Mouse (Mus musculus): ENCODE results near the gene Mknk2. TPM values are rescaled to one million over a fixed set of nuclear protein-coding genes. Genes with fewer than 3 reads are reported as not detected.
A peak's percentile ranks its signal among the peaks of the same experiment; 100 is the strongest.

Mknk2 gene
- polyA plus RNA-seq, 1 experiment from 2014 or later = 56.2 TPM

DNA sequence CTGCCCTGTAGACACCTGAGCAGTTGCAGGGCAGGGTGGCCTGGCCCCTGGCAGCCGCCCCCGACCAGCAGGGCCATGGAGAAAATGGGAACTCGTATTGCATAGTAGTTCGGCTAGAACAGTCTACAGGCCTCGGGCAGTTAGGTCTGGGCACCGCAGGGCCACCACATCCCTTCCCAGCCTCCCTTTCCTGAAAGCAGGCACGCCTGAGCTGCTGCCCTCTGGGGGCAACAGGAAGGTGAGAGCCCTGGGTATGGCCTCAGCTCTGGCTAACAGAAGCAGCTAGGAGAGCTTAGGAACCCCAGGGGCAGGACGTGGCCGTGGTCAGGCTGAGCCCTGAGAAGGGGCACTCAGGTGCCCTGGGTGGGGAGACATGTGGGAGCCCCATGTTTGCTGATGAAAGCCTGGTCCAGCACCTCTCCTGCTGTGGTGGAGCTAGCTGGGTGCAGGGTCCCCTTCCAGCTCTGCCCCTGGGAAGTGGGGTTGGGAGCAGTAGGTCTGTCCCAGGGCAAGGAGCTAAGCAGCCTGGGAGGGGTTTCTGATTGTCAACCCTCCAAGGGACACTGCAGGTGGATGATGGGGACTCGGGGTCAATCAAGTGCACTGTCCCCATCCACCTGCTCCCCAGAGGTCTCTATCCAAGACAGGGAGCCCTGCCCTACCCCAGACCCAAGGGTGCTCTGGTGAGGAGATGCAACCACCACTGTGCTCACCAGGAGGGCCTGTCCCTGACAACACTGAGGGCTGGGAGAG, 11.8 kb downstream of the Mknk2 start:
- Histone ChIP-seq H3K4me3 (replicated peaks) (no peak overlapping the region), H3K27ac (replicated peaks) (no peak overlapping the region), H3K9me3 (replicated peaks) (no peaks in the 10 kb centered on the region), H3K4me1 (peaks cover 28% of the 10 kb centered on the region; the same call in 1 of the 2 replicates), H3K9ac (replicated peaks) (no peak overlapping the region), H3K36me3 (peaks cover 59% of the 10 kb centered on the region), H3K27me3 (replicated peaks) (no peaks in the 10 kb centered on the region), H3K4me2 (no peak overlapping the region)
- no peak for ATAC-seq (ENCODE audit: low FRiP score)
- WGBS = 80% methylated on average over 10 of the region's 10 CpGs

DNA sequence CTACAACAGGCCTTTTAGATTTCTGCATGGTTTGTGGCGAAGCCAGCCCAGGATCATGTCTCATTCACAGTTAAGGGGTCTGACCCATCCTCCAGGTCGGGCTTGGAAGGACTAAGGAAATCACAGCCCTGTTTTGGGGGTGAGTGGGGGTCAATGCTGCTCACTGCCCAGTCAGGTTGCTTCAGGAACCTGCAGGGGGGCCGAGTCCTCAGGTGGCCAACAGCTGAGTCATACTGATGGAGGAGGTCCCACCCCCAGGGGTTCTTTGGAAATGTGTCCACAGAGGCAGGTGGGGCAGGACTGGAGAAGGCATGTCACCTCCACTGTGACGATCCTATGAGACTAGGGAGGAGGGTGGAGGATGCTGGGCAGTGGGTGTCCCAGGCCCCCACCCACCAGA, 12.5 kb downstream of the Mknk2 start:
- H3K4me2 ChIP-seq = no peak overlapping the region
- peaks cover 52% of the 10 kb centered on the region for H3K36me3 ChIP-seq
- H3K4me3 ChIP-seq (replicated peaks) = no peak overlapping the region
- WGBS = 62% methylated on average over 4 of the region's 4 CpGs
- H3K4me1 ChIP-seq = peaks cover 22% of the 10 kb centered on the region; the same call in 1 of the 2 replicates
- no peaks in the 10 kb centered on the region for H3K27me3 ChIP-seq (replicated peaks)
- H3K27ac ChIP-seq (replicated peaks) = peak overlapping the region; percentile 60; the same call in 1 of the 2 replicates
- no peak for ATAC-seq (ENCODE audit: low FRiP score)
- no peaks in the 10 kb centered on the region for H3K9me3 ChIP-seq (replicated peaks)
- H3K9ac ChIP-seq (replicated peaks) = no peak overlapping the region

- H3K9me3 ChIP-seq (replicated peaks) = no peaks in the 10 kb centered on the region
- no peak overlapping the region for H3K9ac ChIP-seq (replicated peaks)
- peak overlapping the region; percentile 40 for H3K4me2 ChIP-seq
- ATAC-seq (ENCODE audit: low FRiP score) = 0 out of 2 replicates have a peak, but pooled peaks have one; percentile 11
- H3K4me1 ChIP-seq = peaks cover 17% of the 10 kb centered on the region; the same call in 1 of the 2 replicates
- no peak overlapping the region for H3K4me3 ChIP-seq (replicated peaks)
- H3K27me3 ChIP-seq (replicated peaks) = no peaks in the 10 kb centered on the region
- peaks cover 47% of the 10 kb centered on the region for H3K36me3 ChIP-seq
- 19% methylated on average over 10 of the region's 10 CpGs for WGBS
- peak overlapping the region; percentile 60; the same call in 1 of the 2 replicates for H3K27ac ChIP-seq (replicated peaks)
Observed at GRCm38 (mm10) chr10:80665016-80665380, 12.9 kb downstream of the Mknk2 start.

GRCm38 (mm10) chr10:80664197-80665015, 13.5 kb downstream of the Mknk2 start:
- Histone ChIP-seq H3K4me1 (peaks cover 15% of the 10 kb centered on the region; the same call in 1 of the 2 replicates), H3K27ac (replicated peaks) (peak overlapping the region; percentile 60; the same call in 1 of the 2 replicates), H3K4me3 (replicated peaks) (no peak overlapping the region), H3K9ac (replicated peaks) (no peak overlapping the region), H3K27me3 (replicated peaks) (no peaks in the 10 kb centered on the region), H3K9me3 (replicated peaks) (no peaks in the 10 kb centered on the region), H3K4me2 (peak overlapping the region; percentile 40), H3K36me3 (peaks cover 41% of the 10 kb centered on the region)
- WGBS = 43% methylated on average over 16 of the region's 16 CpGs
- ATAC-seq (ENCODE audit: low FRiP score) = 0 out of 2 replicates have a peak, but pooled peaks have one; percentile 2

DNA sequence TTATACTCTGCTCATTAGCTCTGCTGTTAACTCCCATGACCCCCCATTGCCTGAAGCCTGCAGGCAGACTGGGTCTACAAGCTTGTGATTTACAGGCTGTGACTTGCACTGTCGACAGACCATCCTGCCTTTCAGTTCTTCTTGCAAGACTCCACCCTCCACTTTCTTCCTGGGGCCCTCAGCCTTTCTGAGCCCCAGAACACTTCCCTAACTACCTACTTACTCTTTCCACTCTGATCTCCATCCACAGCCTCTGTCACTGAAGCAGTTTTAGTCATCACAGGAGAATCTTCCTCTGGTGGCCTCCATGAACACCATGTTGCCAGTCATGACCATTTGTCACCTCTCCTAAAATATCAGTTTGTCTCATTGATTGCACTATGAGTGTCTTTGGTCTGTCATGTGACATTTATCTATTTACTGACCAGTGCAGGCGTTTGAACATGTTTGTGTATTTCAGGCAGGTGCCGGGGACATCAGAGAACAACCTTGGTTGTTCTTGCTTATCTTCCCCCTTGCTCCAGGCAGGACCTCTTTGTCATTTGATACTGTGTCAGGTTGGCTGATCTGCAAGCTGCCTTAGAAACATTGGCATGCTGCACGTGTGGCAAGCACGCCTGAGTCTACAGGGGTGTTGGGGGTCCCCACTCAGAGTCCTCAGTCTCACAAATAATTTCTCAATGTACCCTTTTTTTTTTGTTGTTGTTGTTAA, 14.3 kb downstream of the Mknk2 start:
- 59% methylated on average over 5 of the region's 5 CpGs for WGBS

GRCm38 (mm10) chr10:80661149-80661548, 16.8 kb downstream of the Mknk2 start:
- Histone ChIP-seq H3K27ac (replicated peaks) (no peak overlapping the region), H3K4me3 (replicated peaks) (no peak overlapping the region), H3K27me3 (replicated peaks) (no peaks in the 10 kb centered on the region), H3K4me1 (peaks cover 28% of the 10 kb centered on the region), H3K4me2 (no peak overlapping the region), H3K9ac (replicated peaks) (no peak overlapping the region), H3K9me3 (replicated peaks) (no peaks in the 10 kb centered on the region), H3K36me3 (peaks cover 8% of the 10 kb centered on the region)
- WGBS = 42% methylated on average over 5 of the region's 5 CpGs
- ATAC-seq (ENCODE audit: low FRiP score) = no peak

More for the DNA sequence above, 14.3 kb downstream of the Mknk2 start:
- Histone ChIP-seq H3K27ac (replicated peaks) (no peak overlapping the region), H3K9me3 (replicated peaks) (no peaks in the 10 kb centered on the region), H3K36me3 (peaks cover 33% of the 10 kb centered on the region), H3K4me1 (peaks cover 20% of the 10 kb centered on the region), H3K27me3 (replicated peaks) (no peaks in the 10 kb centered on the region), H3K4me3 (replicated peaks) (no peak overlapping the region), H3K9ac (replicated peaks) (0 out of 2 replicates have a peak overlapping the region, but pooled peaks have one; percentile 14), H3K4me2 (no peak overlapping the region)
- ATAC-seq (ENCODE audit: low FRiP score) = no peak

DNA sequence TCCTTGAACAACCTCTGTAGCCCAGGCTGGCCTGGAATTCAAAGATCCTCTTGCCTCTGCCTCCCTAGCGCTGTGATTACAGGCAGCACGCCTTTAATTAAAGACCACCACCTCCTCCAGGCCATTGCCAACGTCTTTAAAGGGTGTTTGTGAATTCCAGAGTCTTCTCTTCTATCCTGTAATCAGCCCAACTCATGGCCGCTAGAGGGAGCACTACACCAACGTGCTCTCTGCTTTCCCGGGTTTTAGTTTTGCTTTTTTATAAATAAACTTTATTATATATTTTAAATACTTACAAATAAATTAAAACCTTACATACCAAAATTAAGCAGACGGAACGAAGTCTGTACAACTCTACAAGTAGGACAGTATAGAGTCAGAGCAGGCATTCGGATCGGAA, 18.7 kb downstream of the Mknk2 start:
- Histone ChIP-seq H3K9me3 (replicated peaks) (no peaks in the 10 kb centered on the region), H3K9ac (replicated peaks) (no peak overlapping the region), H3K4me2 (peak overlapping the region; percentile 40), H3K4me1 (peaks cover 29% of the 10 kb centered on the region), H3K27ac (replicated peaks) (peak overlapping the region; percentile 64; the same call in 1 of the 2 replicates), H3K36me3 (no peaks in the 10 kb centered on the region), H3K27me3 (replicated peaks) (no peaks in the 10 kb centered on the region), H3K4me3 (replicated peaks) (0 out of 2 replicates have a peak overlapping the region, but pooled peaks have one; percentile 12)
- no peak for ATAC-seq (ENCODE audit: low FRiP score)
- 14% methylated on average over 10 of the region's 10 CpGs for WGBS

DNA sequence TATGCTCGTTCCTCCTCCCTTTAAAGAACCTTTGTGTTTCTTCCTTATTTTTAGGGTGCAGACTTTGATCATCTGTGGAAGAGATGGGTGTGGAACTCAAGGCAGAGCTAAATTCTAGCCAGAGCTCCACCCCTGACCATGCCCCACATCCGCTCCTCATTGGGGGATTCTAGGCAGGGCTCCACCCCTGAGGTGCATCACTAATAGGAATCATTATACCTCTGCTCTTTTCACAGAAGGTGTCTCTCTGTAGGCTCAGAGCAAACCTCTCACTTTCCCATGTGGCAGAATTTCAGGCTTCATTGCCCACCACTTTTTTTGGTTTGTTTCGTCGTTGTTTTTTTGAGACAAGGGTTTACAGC, 19.1 kb downstream of the Mknk2 start:
- peak overlapping the region; percentile 64; the same call in 1 of the 2 replicates for H3K27ac ChIP-seq (replicated peaks)
- H3K4me3 ChIP-seq (replicated peaks) = 0 out of 2 replicates have a peak overlapping the region, but pooled peaks have one; percentile 12
- peaks cover 33% of the 10 kb centered on the region for H3K4me1 ChIP-seq
- 70% methylated on average over 4 of the region's 4 CpGs for WGBS
- no peaks in the 10 kb centered on the region for H3K27me3 ChIP-seq (replicated peaks)
- no peak overlapping the region for H3K9ac ChIP-seq (replicated peaks)
- no peaks in the 10 kb centered on the region for H3K9me3 ChIP-seq (replicated peaks)
- H3K4me2 ChIP-seq = peak overlapping the region; percentile 40
- no peak for ATAC-seq (ENCODE audit: low FRiP score)
- no peaks in the 10 kb centered on the region for H3K36me3 ChIP-seq

DNA sequence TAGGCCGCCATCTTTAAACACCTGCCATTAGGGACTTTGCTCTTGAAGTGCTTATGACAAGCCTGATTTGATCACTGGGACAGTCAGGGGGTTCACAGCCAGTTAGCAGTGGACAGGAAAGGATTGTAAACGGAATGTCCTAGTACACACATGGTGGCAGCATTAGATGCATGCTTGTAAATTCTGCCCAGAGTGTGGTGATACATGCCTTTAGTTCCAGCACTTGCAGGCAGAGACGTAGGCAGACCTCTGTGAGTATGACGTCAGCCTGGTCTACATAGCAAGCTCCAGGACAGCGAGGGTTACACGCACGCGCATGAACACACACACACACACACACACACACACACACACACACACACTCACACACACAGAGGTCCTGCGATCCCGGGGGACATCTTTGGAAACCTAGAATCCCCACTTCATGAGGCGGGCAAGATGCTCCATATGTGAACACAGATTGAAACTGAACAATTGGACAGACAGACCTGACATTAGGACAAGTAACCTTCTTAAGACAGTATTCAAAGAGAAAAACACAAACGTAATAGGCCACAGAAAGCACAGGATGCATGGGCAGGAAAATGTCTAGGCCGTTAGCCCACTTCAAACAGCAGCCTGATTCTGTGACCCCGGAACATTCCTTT, 19.6 kb downstream of the Mknk2 start:
- no peak overlapping the region for H3K4me2 ChIP-seq
- H3K9me3 ChIP-seq (replicated peaks) = no peaks in the 10 kb centered on the region
- H3K27me3 ChIP-seq (replicated peaks) = no peaks in the 10 kb centered on the region
- WGBS = 80% methylated on average over 14 of the region's 14 CpGs
- H3K4me3 ChIP-seq (replicated peaks) = no peak overlapping the region
- no peaks in the 10 kb centered on the region for H3K36me3 ChIP-seq
- H3K9ac ChIP-seq (replicated peaks) = no peak overlapping the region
- ATAC-seq (ENCODE audit: low FRiP score) = no peak
- H3K27ac ChIP-seq (replicated peaks) = peak overlapping the region; percentile 64; the same call in 1 of the 2 replicates
- H3K4me1 ChIP-seq = peaks cover 38% of the 10 kb centered on the region

DNA sequence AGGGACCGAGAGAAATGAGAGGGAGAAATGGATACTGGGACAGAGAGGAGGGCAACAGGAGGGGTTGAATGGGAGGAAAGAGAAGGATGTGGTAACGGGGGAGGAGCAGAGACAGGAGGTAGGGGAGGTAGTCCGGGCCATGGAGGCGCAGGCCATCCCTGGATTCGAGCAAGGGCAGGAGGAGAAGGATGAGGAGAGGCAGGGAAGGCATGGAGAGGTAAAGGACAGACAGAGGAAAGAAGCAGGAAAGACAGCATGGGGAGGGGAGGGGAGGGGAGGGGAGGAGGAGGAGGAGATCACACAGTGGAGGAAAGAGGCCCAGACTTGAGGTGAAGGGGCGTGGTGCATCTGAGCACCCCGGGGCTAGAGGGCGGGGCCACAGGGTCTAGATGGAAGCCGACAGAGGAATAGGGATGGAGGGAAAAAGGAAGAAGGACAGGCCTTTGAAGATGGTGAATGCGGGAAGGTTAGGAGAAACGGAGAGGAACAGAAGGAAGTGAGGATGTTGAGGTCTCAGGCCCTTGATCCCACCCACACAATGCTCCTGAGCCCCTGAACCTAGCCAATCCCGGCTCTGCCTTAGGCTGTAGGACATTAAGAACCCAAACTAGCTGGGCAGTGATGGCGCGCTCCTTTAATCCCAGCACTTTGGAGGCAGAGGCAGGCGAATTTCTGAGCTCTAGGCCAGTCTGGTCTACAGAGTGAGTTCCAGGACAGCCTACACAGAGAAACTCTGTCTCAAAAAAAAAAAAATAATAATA, 20.9 kb downstream of the Mknk2 start, which contains the start of gene Btbd2:
Btbd2 (minus strand) TSS at position 209 of the 761 bp plus-strand sequence.
- peak within 1 kb of the TSS; percentile 77 for H3K4me2 ChIP-seq
- no peaks in the 10 kb centered on the region for H3K27me3 ChIP-seq (replicated peaks)
- peak; percentile 58 for ATAC-seq (ENCODE audit: low FRiP score)
- H3K9me3 ChIP-seq (replicated peaks) = no peaks in the 10 kb centered on the region
- H3K27ac ChIP-seq (replicated peaks) = peak within 1 kb of the TSS; percentile 94
- H3K9ac ChIP-seq (replicated peaks) = peak within 1 kb of the TSS; percentile 88
- 19% methylated on average over 15 of the region's 15 CpGs for WGBS
- peaks cover 41% of the 10 kb centered on the region for H3K4me1 ChIP-seq
- H3K4me3 ChIP-seq (replicated peaks) = peak within 1 kb of the TSS; percentile 83
- no peaks in the 10 kb centered on the region for H3K36me3 ChIP-seq
